Mouse (Mus musculus): ENCODE results near the gene Tdpoz2.
"Not testable (repeated sequence)": the region's sequence is repeated elsewhere in the genome, so short reads cannot be mapped to it uniquely, and the experiment has no call there.

The Tdpoz2 gene

DNA sequence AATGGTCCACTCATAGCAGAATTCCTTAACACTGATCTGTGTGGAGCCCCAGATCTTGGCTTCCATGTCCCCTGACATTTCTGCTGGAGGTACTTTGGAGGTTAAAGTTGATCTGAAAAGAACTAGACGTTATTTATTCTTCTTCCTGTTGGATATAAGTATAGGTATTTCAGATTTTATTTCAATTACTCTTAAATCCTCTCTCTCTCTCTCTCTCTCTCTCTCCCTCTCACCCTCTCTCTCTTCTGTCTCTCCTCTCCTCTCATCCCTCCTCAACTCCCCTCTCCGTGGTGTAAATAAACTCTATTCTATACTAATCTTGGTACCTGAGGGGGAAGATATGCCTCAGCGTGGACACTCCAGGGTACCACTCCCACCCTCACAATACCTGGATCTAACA is at the start of gene Tdpoz2:
Gene Tdpoz2 (minus strand): TSS at position 101 of the 400 bp plus-strand sequence.
- DNase-seq (ENCODE audit: low read depth, low spot score), result no peak

DNA sequence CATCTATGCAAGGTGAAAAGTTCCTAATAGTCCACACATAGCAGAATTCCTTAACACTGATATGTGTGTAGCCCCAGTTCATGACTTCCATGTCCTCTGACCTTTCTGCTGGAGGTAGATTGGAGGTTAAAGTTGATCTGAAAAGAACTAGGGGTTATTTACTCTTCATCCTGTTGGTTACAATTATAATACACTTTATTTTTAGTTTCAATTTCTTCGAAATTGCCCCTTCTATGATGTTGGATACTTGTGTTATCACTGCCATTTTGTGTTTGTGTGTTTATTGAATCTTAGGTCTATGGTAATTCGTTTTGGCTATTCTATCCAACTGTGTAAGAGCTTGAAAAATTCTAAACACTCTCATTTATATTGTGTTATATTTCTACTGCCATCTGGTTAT is 40.5 kb upstream of the Tdpoz2 start, which contains the start of gene Gm37596:
Gene Gm37596 (minus strand): TSS at position 101 of the 400 bp plus-strand sequence.
- not testable (repeated sequence) for DNase-seq (ENCODE audit: low read depth, low spot score)

GRCm38 (mm10) chr3:93676210-93676609 is 23.7 kb upstream of the Tdpoz2 start, which contains the start of gene Tdpoz1:
Gene Tdpoz1, minus strand, starts transcription at chr3:93676310.
- not testable (repeated sequence) for DNase-seq (ENCODE audit: low read depth, low spot score)

DNA sequence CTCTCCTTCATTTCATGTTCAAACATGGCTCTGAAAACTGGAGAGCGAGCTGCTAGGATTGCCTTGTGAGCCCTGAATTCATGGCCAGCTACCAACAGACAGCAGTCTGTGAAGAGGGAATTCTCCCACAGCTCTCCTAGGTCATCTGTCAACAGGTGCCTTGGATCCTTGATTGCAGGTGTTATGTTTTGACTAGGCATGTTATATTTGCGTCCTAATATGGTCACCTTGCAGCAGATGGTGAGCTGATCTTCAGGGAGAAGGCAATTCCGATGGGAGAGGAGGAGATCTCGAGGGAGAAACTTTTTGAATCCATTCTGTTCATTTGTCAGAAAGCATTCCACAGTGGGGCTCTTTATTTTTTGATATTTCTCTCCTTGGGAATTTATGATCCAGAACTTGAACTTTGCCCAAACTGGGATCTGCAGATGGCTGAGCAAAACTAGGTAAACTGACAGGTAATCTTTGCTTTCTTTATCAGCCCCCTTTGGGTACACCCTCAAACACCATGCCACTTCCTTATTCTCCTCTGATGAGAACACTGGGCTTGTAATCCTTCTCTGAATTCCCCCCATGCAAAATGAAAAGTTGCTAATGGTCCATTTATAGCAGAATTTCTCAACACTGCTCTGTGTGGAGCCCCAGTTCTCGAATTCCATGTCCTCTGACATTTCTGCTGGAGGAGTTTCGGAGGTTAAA is 18.5 kb upstream of the Tdpoz2 start:
- not testable (repeated sequence) for DNase-seq (ENCODE audit: low read depth, low spot score)

GRCm38 (mm10) chr3:93654260-93654659 is 1.8 kb upstream of the Tdpoz2 start:
- no peak for DNase-seq (ENCODE audit: low read depth, low spot score)

GRCm38 (mm10) chr3:93630917-93631714 is 21.4 kb downstream of the Tdpoz2 start:
- not testable (repeated sequence) for DNase-seq (ENCODE audit: low read depth, low spot score)

DNA sequence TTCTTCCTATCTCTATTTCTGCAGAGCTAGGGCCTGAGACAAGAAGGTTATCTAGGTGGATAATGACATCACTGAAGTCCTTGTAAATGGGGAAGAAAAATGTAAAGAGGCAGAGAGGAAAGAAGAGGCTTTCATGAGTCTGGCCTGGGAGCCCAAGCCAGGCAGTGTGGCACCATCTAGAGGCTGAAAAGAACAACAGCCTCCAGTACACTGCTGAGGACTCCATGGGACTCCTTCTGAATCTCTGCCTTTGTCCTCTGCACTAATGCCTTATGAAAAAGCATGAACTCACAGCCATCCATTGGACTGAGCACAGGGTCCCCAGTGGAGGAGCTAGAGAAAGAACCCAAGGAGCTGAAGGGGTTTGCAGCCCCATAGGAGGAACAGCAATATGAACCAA is 43.5 kb downstream of the Tdpoz2 start:
- DNase-seq (ENCODE audit: low read depth, low spot score), result not testable (repeated sequence)

- no peak for DNase-seq (ENCODE audit: low read depth, low spot score)
Observed at GRCm38 (mm10) chr3:93601903-93602302, 50.6 kb downstream of the Tdpoz2 start.

Measured in retina, adult 2 months (tissue).